Mouse (Mus musculus) midbrain, postnatal 0 days (tissue): Measurements from ENCODE around the gene Nkain4. TPM values are rescaled to one million over a fixed set of nuclear protein-coding genes. Genes with fewer than 3 reads are reported as not detected.

Source experiments
- ATAC-seq: fragments of 200-750 bp; cut with Nextera tagmentation; 2 replicates; pipeline ENCODE4 v1.8.0; 2017; ENCODE audit warnings: moderate number of reproducible peaks, mild to moderate bottlenecking, moderate TSS enrichment, moderate library complexity; ENCODE audit not compliant: low FRiP score
- DNase-seq: peaks from one replicate; pipeline ENCODE4 v3.0.0-alpha.2; 2015; ENCODE audit warnings: low spot score
- H3K27ac ChIP-seq: fragments of 300-500 bp; sonication (generic); 2 replicates; pipeline ENCODE4 v1.5.1; 2014; ENCODE audit warnings: low read depth, mild to moderate bottlenecking, low read length, mixed read lengths
- H3K27me3 ChIP-seq: fragments of 300-500 bp; sonication (generic); 2 replicates; pipeline ENCODE4 v1.6.1; 2014; ENCODE audit warnings: low read length, control low read depth, mixed read lengths; ENCODE audit not compliant: insufficient read depth
- H3K36me3 ChIP-seq: fragments of 300-500 bp; sonication (generic); 2 replicates; pipeline ENCODE4 v1.6.1; 2014; ENCODE audit warnings: low read length, control low read depth, mixed read lengths; ENCODE audit not compliant: insufficient read depth
- H3K4me1 ChIP-seq: fragments of 300-500 bp; sonication (generic); 2 replicates; pipeline ENCODE4 v1.6.1; 2014; ENCODE audit warnings: mild to moderate bottlenecking, control low read depth, antibody characterized with exemption, low read length, mixed read lengths; ENCODE audit not compliant: insufficient read depth
- H3K4me2 ChIP-seq: fragments of 300-500 bp; sonication (generic); 2 replicates; pipeline ENCODE4 v1.6.1; 2014; ENCODE audit warnings: low read depth, mild to moderate bottlenecking, low read length, mixed read lengths; ENCODE audit not compliant: poor library complexity, severe bottlenecking
- H3K4me3 ChIP-seq: fragments of 300-500 bp; sonication (generic); 2 replicates; pipeline ENCODE4 v1.5.1; 2014; ENCODE audit warnings: low read depth, mild to moderate bottlenecking, low read length, moderate library complexity
- H3K9ac ChIP-seq: fragments of 300-500 bp; sonication (generic); replicated peaks from 2 replicates; pipeline ENCODE4 v1.6.1; 2014; ENCODE audit warnings: mild to moderate bottlenecking, low read length, moderate library complexity, mixed read lengths; ENCODE audit not compliant: poor library complexity, severe bottlenecking
- H3K9me3 ChIP-seq: fragments of 300-500 bp; sonication (generic); 2 replicates; pipeline ENCODE4 v1.6.1; 2016; ENCODE audit warnings: low read length, control low read depth
- CTCF ChIP-seq: IDR thresholded peaks from 2 replicates; pipeline ENCODE4 v1.5.1; 2016; ENCODE audit warnings: antibody characterized with exemption, mild to moderate bottlenecking
- WGBS: fragments of 180-500 bp; shearing (Covaris S2); extraction: QIAGEN DNeasy Blood & Tissue Kit; methylation state at CpG from one replicate; pipeline ENCODE4 v1.1.7; 2014; 5-methylcytosine and 5-hydroxymethylcytosine counted together
- polyA plus RNA-seq: library from polyadenylated mRNA; unstranded; fragments of >200 nt; fragmentation: Nextera tagmentation; extraction: Ambion mirVana; gene quantifications from 2 replicates; pipeline ENCODE4 v1.2.1, GENCODE M21; 2015
- total RNA-seq: library from RNA; depleted of rRNA; stranded (reverse); fragments of >200 nt; gene quantifications from 2 replicates; pipeline ENCODE4 v1.2.3, GENCODE M21; 2014

Gene Nkain4
- total and polyA plus RNA-seq, 2 experiments from 2014 or later = 59.5 to 95.5 TPM

GRCm38 (mm10) chr2:180894734-180895133 is 59.8 kb downstream of the Nkain4 start:
- H3K4me2 ChIP-seq = peak overlapping the region; percentile 83
- H3K36me3 ChIP-seq = no peaks in the 10 kb centered on the region; the same call in 1 of the 2 replicates
- WGBS = 3% methylated on average over 13 of the region's 13 CpGs
- peak overlapping the region; percentile 98 for H3K9ac ChIP-seq
- DNase-seq = peak; percentile 95
- H3K4me3 ChIP-seq = peak overlapping the region; percentile 79
- ATAC-seq = peak; percentile 57
- H3K4me1 ChIP-seq = peaks cover 13% of the 10 kb centered on the region
- no peaks in the 10 kb centered on the region for H3K9me3 ChIP-seq
- peak overlapping the region; percentile 99 for H3K27ac ChIP-seq
- H3K27me3 ChIP-seq = no peaks in the 10 kb centered on the region
- peak; percentile 97 for TF ChIP-seq CTCF

GRCm38 (mm10) chr2:180894029-180894623 is 60.4 kb downstream of the Nkain4 start:
- TF ChIP-seq CTCF = no peak
- no peaks in the 10 kb centered on the region; the same call in 1 of the 2 replicates for H3K36me3 ChIP-seq
- peaks cover 18% of the 10 kb centered on the region for H3K4me1 ChIP-seq
- 1% methylated on average over 56 of the region's 57 CpGs for WGBS
- peak overlapping the region; percentile 99 for H3K27ac ChIP-seq
- H3K4me3 ChIP-seq = peak overlapping the region; percentile 79
- no peaks in the 10 kb centered on the region for H3K27me3 ChIP-seq
- ATAC-seq (peak; percentile 36), DNase-seq (peak; percentile 54)
- peak overlapping the region; percentile 98 for H3K9ac ChIP-seq
- peak overlapping the region; percentile 83 for H3K4me2 ChIP-seq
- no peaks in the 10 kb centered on the region for H3K9me3 ChIP-seq

- H3K36me3 ChIP-seq = no peaks in the 10 kb centered on the region; the same call in 1 of the 2 replicates
- H3K4me3 ChIP-seq = peak overlapping the region; percentile 79
- H3K4me2 ChIP-seq = peak overlapping the region; percentile 83
- DNase-seq = peak; percentile 50
- peak; percentile 2; the same call in 1 of the 2 replicates for ATAC-seq
- H3K27me3 ChIP-seq = no peaks in the 10 kb centered on the region
- no peaks in the 10 kb centered on the region for H3K9me3 ChIP-seq
- H3K9ac ChIP-seq = peak overlapping the region; percentile 98
- TF ChIP-seq CTCF = no peak
- under 1% methylated on average over 43 of the region's 50 CpGs for WGBS
- H3K4me1 ChIP-seq = peaks cover 24% of the 10 kb centered on the region
- peak overlapping the region; percentile 99 for H3K27ac ChIP-seq
These were observed 60.9 kb downstream of the Nkain4 start for GRCm38 (mm10) chr2:180893537-180894028.

GRCm38 (mm10) chr2:180892841-180893521 is 61.5 kb downstream of the Nkain4 start:
- Histone ChIP-seq H3K4me1 (peaks cover 28% of the 10 kb centered on the region), H3K27me3 (no peaks in the 10 kb centered on the region), H3K9ac (peak overlapping the region; percentile 98), H3K27ac (peak overlapping the region; percentile 99), H3K36me3 (no peaks in the 10 kb centered on the region; the same call in 1 of the 2 replicates), H3K4me2 (peak overlapping the region; percentile 83), H3K4me3 (peak overlapping the region; percentile 79), H3K9me3 (no peaks in the 10 kb centered on the region)
- WGBS = 2% methylated on average over 78 of the region's 97 CpGs
- peak; percentile 95 for DNase-seq
- ATAC-seq = peak; percentile 58
- no peak; the same call in 1 of the 2 replicates for TF ChIP-seq CTCF

- H3K4me2 ChIP-seq = peak overlapping the region; percentile 83
- ATAC-seq (no peak), DNase-seq (no peak)
- H3K27ac ChIP-seq = peak overlapping the region; percentile 99
- peak overlapping the region; percentile 79 for H3K4me3 ChIP-seq
- WGBS = 8% methylated on average over 9 of the region's 9 CpGs
- no peaks in the 10 kb centered on the region for H3K9me3 ChIP-seq
- TF ChIP-seq CTCF = no peak
- no peaks in the 10 kb centered on the region for H3K27me3 ChIP-seq
- peak overlapping the region; percentile 98 for H3K9ac ChIP-seq
- no peaks in the 10 kb centered on the region; the same call in 1 of the 2 replicates for H3K36me3 ChIP-seq
- peaks cover 29% of the 10 kb centered on the region for H3K4me1 ChIP-seq
These were observed 62.6 kb downstream of the Nkain4 start for GRCm38 (mm10) chr2:180891835-180892323.
